Mouse (Mus musculus) lung, adult 2 months (tissue): ENCODE data around the gene Gm10697. TPM values are rescaled to one million over a fixed set of nuclear protein-coding genes. Genes with fewer than 3 reads are reported as not detected.
"Not testable (repeated sequence)": the region's sequence is repeated elsewhere in the genome, so short reads cannot be mapped to it uniquely, and the experiment has no call there.

Experiments used
- DNase-seq: peaks from one replicate; pipeline ENCODE4 v3.0.0; 2022
- H3K4me1 ChIP-seq: fragments of 200-500 bp; 2 replicates; pipeline ENCODE4 v1.6.1; 2011; ENCODE audit warnings: low read length; ENCODE audit not compliant: control insufficient read depth, insufficient read depth
- H3K4me3 ChIP-seq: fragments of 200-500 bp; replicated peaks from 2 replicates; pipeline ENCODE3; 2011; ENCODE audit warnings: low read depth, mild to moderate bottlenecking, control low read depth, low read length; ENCODE audit errors: extremely low read depth
- WGBS: fragments of 180-500 bp; shearing (Covaris S2); methylation state at CpG from one replicate; pipeline ENCODE4 v1.1.7; 2018; 5-methylcytosine and 5-hydroxymethylcytosine counted together
- polyA plus RNA-seq: library from polyadenylated mRNA; depleted of rRNA; stranded (reverse); fragments of >200 nt; gene quantifications from 2 replicates; pipeline ENCODE4 v1.2.3, GENCODE M21; 2012; rRNA removed

Gm10697 gene
- not detected in 2 replicates for polyA plus RNA-seq

DNA sequence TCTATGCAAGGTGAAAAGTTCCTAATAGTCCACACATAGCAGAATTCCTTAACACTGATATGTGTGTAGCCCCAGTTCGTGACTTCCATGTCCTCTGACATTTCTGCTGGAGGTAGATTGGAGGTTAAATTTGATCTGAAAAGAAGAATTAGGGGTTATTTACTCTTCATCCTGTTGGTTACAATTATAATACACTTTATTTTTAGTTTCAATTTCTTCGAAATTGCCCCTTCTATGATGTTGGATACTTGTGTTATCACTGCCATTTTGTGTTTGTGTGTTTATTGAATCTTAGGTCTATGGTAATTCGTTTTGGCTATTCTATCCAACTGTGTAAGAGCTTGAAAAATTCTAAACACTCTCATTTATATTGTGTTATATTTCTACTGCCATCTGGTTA, at the start of gene Gm10697:
TSS of gene Gm10697 (minus strand) at position 101 of the 400 bp plus-strand sequence.
- H3K4me3 ChIP-seq = not testable (repeated sequence)

DNA sequence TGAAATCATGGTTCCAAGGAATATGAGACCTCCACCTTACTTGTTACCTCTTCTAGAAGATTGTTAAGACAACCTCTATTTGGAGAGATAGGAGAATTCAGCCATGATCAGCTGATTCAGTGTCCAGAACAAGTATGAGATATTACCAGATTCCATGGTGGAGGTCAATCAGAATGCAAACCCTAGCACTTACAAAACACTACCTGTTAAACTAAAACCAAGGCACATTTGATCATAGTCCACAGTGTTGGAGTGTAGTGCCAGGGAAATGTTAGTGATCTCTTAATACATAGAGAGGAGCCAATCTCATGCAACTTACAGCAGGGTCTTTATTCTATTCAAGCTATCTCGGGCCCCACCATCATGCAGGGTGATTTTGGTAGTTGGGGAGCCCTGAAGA, 42.6 kb upstream of the Gm10697 start:
- WGBS = 42% methylated on average over 1 of the region's 1 CpGs
- H3K4me3 ChIP-seq, DNase-seq, H3K4me1 ChIP-seq: not testable (repeated sequence)

More for the DNA sequence above, at the start of gene Gm10697:
- not testable (repeated sequence) for H3K4me1 ChIP-seq, DNase-seq
- WGBS = 70% methylated on average over 1 of the region's 3 CpGs

GRCm38 (mm10) chr3:94054785-94055184, 17.7 kb downstream of the Gm10697 start, which contains the start of gene Gm9125:
Gene Gm9125 (minus strand): TSS chr3:94054885.
- not testable (repeated sequence) for DNase-seq, H3K4me1 ChIP-seq, H3K4me3 ChIP-seq
- 62% methylated on average over 2 of the region's 3 CpGs for WGBS

DNA sequence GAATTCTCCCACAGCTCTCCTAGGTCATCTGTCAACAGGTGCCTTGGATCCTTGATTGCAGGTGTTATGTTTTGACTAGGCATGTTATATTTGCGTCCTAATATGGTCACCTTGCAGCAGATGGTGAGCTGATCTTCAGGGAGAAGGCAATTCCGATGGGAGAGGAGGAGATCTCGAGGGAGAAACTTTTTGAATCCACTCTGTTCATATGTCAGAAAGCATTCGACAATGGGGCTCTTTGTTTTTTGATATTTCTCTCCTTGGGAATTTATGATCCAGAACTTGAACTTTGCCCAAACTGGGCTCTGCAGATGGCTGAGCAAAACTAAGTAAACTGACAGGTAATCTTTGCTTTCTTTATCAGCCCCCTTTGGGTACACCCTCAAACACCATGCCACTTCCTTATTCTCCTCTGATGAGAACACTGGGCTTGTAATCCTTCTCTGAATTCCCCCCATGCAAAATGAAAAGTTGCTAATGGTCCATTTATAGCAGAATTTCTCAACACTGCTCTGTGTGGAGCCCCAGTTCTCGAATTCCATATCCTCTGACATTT, 22.8 kb downstream of the Gm10697 start:
- DNase-seq, H3K4me3 ChIP-seq, H3K4me1 ChIP-seq: not testable (repeated sequence)
- WGBS = 63% methylated on average over 1 of the region's 5 CpGs

- 80% methylated on average over 1 of the region's 1 CpGs for WGBS
- not testable (repeated sequence) for H3K4me1 ChIP-seq, DNase-seq, H3K4me3 ChIP-seq
Measured at GRCm38 (mm10) chr3:94038241-94038640, 34.2 kb downstream of the Gm10697 start.

- not testable (repeated sequence) for H3K4me1 ChIP-seq, H3K4me3 ChIP-seq, DNase-seq
- 85% methylated on average over 18 of the region's 18 CpGs for WGBS
Measured at GRCm38 (mm10) chr3:94034400-94034799, 38.0 kb downstream of the Gm10697 start.

Other genes starting within 250 kb of the Gm10697 start
- not detected in 2 replicates for gene Tdpoz3, start 246.6 kb downstream of the Gm10697 start, polyA plus RNA-seq
- gene Gm9117, start 129.1 kb downstream of the Gm10697 start, polyA plus RNA-seq = not detected in 2 replicates
- not detected in 2 replicates for gene Tdpoz5, start 111.3 kb downstream of the Gm10697 start, polyA plus RNA-seq
- not detected in 2 replicates for gene Gm9125, start 17.8 kb downstream of the Gm10697 start, polyA plus RNA-seq
- not detected in 2 replicates for gene Gm10696, start 105.5 kb upstream of the Gm10697 start, polyA plus RNA-seq
- gene Gm5286, start 124.1 kb upstream of the Gm10697 start, polyA plus RNA-seq = not detected in 2 replicates
- gene Gm4778, start 191.4 kb upstream of the Gm10697 start, polyA plus RNA-seq = not detected in 2 replicates
- 1.2 and 2.1 TPM in 2 replicates for gene Them4, start 237.4 kb upstream of the Gm10697 start, polyA plus RNA-seq